Mouse (Mus musculus): ENCODE results near the gene Cacna1c.

DNA sequence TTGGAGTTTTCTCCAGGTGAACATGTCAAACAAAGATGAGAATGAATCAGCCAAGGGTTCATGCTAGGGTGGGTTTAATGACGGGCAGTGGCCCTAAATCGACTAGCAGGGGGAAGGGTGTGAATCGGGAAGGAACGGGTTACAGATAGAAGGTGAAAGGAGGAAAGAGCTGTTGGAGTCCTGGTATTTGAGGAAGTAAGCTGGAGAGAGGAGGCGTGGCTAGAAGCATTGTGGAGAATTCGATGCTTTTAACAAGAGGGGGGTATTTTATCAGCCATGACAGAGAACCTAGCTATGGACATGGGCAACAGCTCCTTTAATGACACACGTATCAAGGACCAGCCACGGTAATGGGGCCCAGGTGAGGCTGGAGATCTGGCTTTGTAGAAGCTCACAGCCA lies 417.0 kb downstream of the Cacna1c start:
- TF ChIP-seq EP300 (optimal IDR thresholded peaks at IDR 0.05) (no peak), CTCF (IDR thresholded peaks at IDR 0.05; ENCODE audit: low read depth) (no peak)
